Mouse (Mus musculus) midbrain, embryonic 16.5 days (tissue): ENCODE data around the gene Morc1. TPM values are rescaled to one million over a fixed set of nuclear protein-coding genes. Genes with fewer than 3 reads are reported as not detected.

Experiments used
- ATAC-seq: fragments of 200-750 bp; cut with Nextera tagmentation; 2 replicates; pipeline ENCODE4 v1.8.0; 2017; ENCODE audit warnings: moderate TSS enrichment
- H3K27ac ChIP-seq: fragments of 300-500 bp; sonication (generic); 2 replicates; pipeline ENCODE4 v1.5.1; 2014; ENCODE audit warnings: mild to moderate bottlenecking, low read length, mixed read lengths
- H3K27me3 ChIP-seq: fragments of 300-500 bp; sonication (generic); 2 replicates; pipeline ENCODE4 v1.6.1; 2014; ENCODE audit warnings: low read depth, low read length, mixed read lengths; ENCODE audit not compliant: control insufficient read depth, insufficient read depth
- H3K36me3 ChIP-seq: fragments of 300-500 bp; sonication (generic); 2 replicates; pipeline ENCODE4 v1.6.1; 2014; ENCODE audit warnings: mild to moderate bottlenecking, low read length, moderate library complexity, mixed read lengths; ENCODE audit not compliant: control insufficient read depth, insufficient read depth
- H3K4me1 ChIP-seq: fragments of 300-500 bp; sonication (generic); 2 replicates; pipeline ENCODE4 v1.6.1; 2014; ENCODE audit warnings: mild to moderate bottlenecking, low read length, mixed read lengths; ENCODE audit not compliant: control insufficient read depth, insufficient read depth
- H3K4me2 ChIP-seq: fragments of 300-500 bp; sonication (generic); 2 replicates; pipeline ENCODE4 v1.6.1; 2014; ENCODE audit warnings: mild to moderate bottlenecking, low read length, mixed read lengths
- H3K4me3 ChIP-seq: fragments of 300-500 bp; sonication (generic); 2 replicates; pipeline ENCODE4 v1.5.1; 2014; ENCODE audit warnings: low read depth, mild to moderate bottlenecking, low read length, moderate library complexity, mixed read lengths
- H3K9ac ChIP-seq: fragments of 300-500 bp; sonication (generic); 2 replicates; pipeline ENCODE4 v1.6.1; 2014; ENCODE audit warnings: low read depth, low read length, mixed read lengths
- H3K9me3 ChIP-seq: fragments of 300-500 bp; sonication (generic); replicated peaks from 2 replicates; pipeline ENCODE4 v1.6.1; 2014; ENCODE audit warnings: mild to moderate bottlenecking, low read length, mixed read lengths; ENCODE audit not compliant: control insufficient read depth, poor library complexity, severe bottlenecking
- WGBS: fragments of 180-500 bp; shearing (Covaris S2); extraction: QIAGEN DNeasy Blood & Tissue Kit; methylation state at CpG from one replicate; pipeline ENCODE4 v1.1.7; 2014; 5-methylcytosine and 5-hydroxymethylcytosine counted together
- polyA plus RNA-seq: library from polyadenylated mRNA; unstranded; fragments of >200 nt; fragmentation: Nextera tagmentation; extraction: Ambion mirVana; gene quantifications from 2 replicates; pipeline ENCODE4 v1.2.1, GENCODE M21; 2015

Morc1 gene
- polyA plus RNA-seq, 1 experiment from 2014 or later: 0.11 TPM

- H3K4me3 ChIP-seq: no peak overlapping the region
- no peaks in the 10 kb centered on the region for H3K27me3 ChIP-seq
- no peaks in the 10 kb centered on the region for H3K36me3 ChIP-seq
- no peaks in the 10 kb centered on the region for H3K9me3 ChIP-seq
- ATAC-seq: no peak
- no peaks in the 10 kb centered on the region for H3K4me1 ChIP-seq
- no peak overlapping the region for H3K9ac ChIP-seq
- 87% methylated on average over 5 of the region's 5 CpGs for WGBS
- H3K27ac ChIP-seq: no peak overlapping the region
- H3K4me2 ChIP-seq: no peak overlapping the region
These were observed 246.3 kb downstream of the Morc1 start for GRCm38 (mm10) chr16:48677381-48677780.

GRCm38 (mm10) chr16:48678029-48678428, 247.0 kb downstream of the Morc1 start:
- Histone ChIP-seq H3K9me3 (no peaks in the 10 kb centered on the region), H3K4me3 (no peak overlapping the region), H3K9ac (no peak overlapping the region), H3K4me2 (no peak overlapping the region), H3K4me1 (no peaks in the 10 kb centered on the region), H3K27me3 (no peaks in the 10 kb centered on the region), H3K36me3 (no peaks in the 10 kb centered on the region), H3K27ac (no peak overlapping the region)
- ATAC-seq: no peak
- 93% methylated on average over 1 of the region's 1 CpGs for WGBS

Other genes starting within 250 kb of the Morc1 start
- not detected in 2 replicates for gene Dppa4, start 147.5 kb upstream of the Morc1 start, polyA plus RNA-seq
- not detected in 2 replicates for gene Dppa2, start 127.3 kb upstream of the Morc1 start, polyA plus RNA-seq
- not detected in 2 replicates for gene Gm5485, start 18.8 kb upstream of the Morc1 start, polyA plus RNA-seq